Mouse (Mus musculus): ENCODE results near the gene Crlf1. TPM values are rescaled to one million over a fixed set of nuclear protein-coding genes. Genes with fewer than 3 reads are reported as not detected.
"Not testable (repeated sequence)": the region's sequence is repeated elsewhere in the genome, so short reads cannot be mapped to it uniquely, and the experiment has no call there.

Crlf1 gene
- polyA plus RNA-seq, 1 experiment from 2014 or later = 3.4 TPM

DNA sequence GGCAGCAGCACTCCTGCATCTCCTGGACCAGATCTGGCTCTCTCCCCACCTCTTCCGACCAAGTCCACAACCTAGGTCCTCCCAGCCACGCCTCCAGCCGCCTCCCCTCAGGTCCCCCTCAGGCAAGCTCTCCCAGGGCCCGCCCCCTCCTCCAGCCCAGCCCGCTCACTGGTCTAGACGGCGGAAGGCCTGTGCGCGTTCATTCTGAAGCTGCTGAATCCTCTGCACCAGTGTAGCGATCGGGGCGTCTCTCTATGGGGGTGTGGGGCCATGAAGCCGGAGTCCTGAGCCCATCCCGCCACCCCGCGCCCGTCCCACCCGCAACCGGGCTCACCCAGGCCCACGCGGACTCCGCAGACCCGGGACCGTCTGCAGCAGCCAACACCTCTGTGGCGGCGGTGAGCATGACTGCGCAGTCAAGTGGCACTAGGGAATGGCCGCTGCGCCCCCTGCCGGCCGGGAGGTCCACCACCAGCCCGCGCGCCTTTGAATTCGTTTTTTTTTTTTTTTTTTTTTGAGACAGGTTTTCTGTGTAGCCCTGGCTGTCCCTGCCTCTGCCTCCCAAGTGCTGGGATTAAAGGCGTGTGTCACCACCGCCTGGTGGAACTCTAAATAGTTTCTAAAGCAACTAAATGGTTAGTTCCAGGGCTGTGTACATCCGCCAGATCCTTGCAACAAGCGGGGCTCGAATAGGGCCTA is 13.5 kb downstream of the Crlf1 start, which contains the start of gene Rex1bd:
TSS of gene Rex1bd (minus strand) at position 425 of the 699 bp plus-strand sequence.
- 3% methylated on average over 40 of the region's 40 CpGs for WGBS
- ATAC-seq (ENCODE audit: insufficient read depth, low FRiP score, low TSS enrichment) (peak; percentile 84), DNase-seq (ENCODE audit: low spot score) (peak; percentile 94)
- peaks cover 26% of the 10 kb centered on the region for H3K4me1 ChIP-seq (ENCODE audit: control insufficient read depth, insufficient read depth, low read length)
- H3K27ac ChIP-seq (ENCODE audit: low read depth, low read length) = peak within 1 kb of the TSS; percentile 86
- peaks cover 10% of the 10 kb centered on the region for H3K36me3 ChIP-seq (ENCODE audit: control insufficient read depth, insufficient read depth, low read length)
- H3K9me3 ChIP-seq (ENCODE audit: control insufficient read depth, low read length) = no peaks in the 10 kb centered on the region
- peak within 1 kb of the TSS; percentile 64 for H3K4me2 ChIP-seq (ENCODE audit: low read depth)
- peak within 1 kb of the TSS; percentile 93 for H3K9ac ChIP-seq (ENCODE audit: low read length)
- H3K27me3 ChIP-seq (ENCODE audit: control insufficient read depth, insufficient read depth, low read length) = peaks cover 22% of the 10 kb centered on the region
- H3K4me3 ChIP-seq (ENCODE audit: low read depth, low read length) = peak within 1 kb of the TSS; percentile 71

GRCm38 (mm10) chr8:70507027-70507393 is 14.1 kb downstream of the Crlf1 start:
- H3K4me1 ChIP-seq (ENCODE audit: control insufficient read depth, insufficient read depth, low read length) = peaks cover 26% of the 10 kb centered on the region
- H3K27ac ChIP-seq (ENCODE audit: low read depth, low read length) = no peak overlapping the region
- no peaks in the 10 kb centered on the region for H3K9me3 ChIP-seq (ENCODE audit: control insufficient read depth, low read length)
- peak overlapping the region; percentile 71 for H3K4me3 ChIP-seq (ENCODE audit: low read depth, low read length)
- peaks cover 10% of the 10 kb centered on the region for H3K36me3 ChIP-seq (ENCODE audit: control insufficient read depth, insufficient read depth, low read length)
- WGBS = 65% methylated on average over 5 of the region's 5 CpGs
- H3K9ac ChIP-seq (ENCODE audit: low read length) = no peak overlapping the region
- H3K27me3 ChIP-seq (ENCODE audit: control insufficient read depth, insufficient read depth, low read length) = peaks cover 17% of the 10 kb centered on the region
- ATAC-seq (ENCODE audit: insufficient read depth, low FRiP score, low TSS enrichment) = no peak
- H3K4me2 ChIP-seq (ENCODE audit: low read depth) = no peak overlapping the region
- DNase-seq (ENCODE audit: low spot score) = no peak

- Histone ChIP-seq H3K9me3 (ENCODE audit: control insufficient read depth, low read length) (no peaks in the 10 kb centered on the region), H3K4me2 (ENCODE audit: low read depth) (peak overlapping the region; percentile 98), H3K36me3 (ENCODE audit: control insufficient read depth, insufficient read depth, low read length) (peaks cover 12% of the 10 kb centered on the region), H3K4me1 (ENCODE audit: control insufficient read depth, insufficient read depth, low read length) (peaks cover 22% of the 10 kb centered on the region), H3K27me3 (ENCODE audit: control insufficient read depth, insufficient read depth, low read length) (no peaks in the 10 kb centered on the region), H3K9ac (ENCODE audit: low read length) (peak overlapping the region; percentile 97), H3K27ac (ENCODE audit: low read depth, low read length) (0 out of 2 replicates have a peak overlapping the region, but pooled peaks have one; percentile 42), H3K4me3 (ENCODE audit: low read depth, low read length) (peak overlapping the region; percentile 99)
- WGBS = 13% methylated on average over 25 of the region's 25 CpGs
- DNase-seq (ENCODE audit: low spot score) = no peak
- ATAC-seq (ENCODE audit: insufficient read depth, low FRiP score, low TSS enrichment) = no peak
These were observed 16.5 kb downstream of the Crlf1 start for GRCm38 (mm10) chr8:70509281-70509952.

DNA sequence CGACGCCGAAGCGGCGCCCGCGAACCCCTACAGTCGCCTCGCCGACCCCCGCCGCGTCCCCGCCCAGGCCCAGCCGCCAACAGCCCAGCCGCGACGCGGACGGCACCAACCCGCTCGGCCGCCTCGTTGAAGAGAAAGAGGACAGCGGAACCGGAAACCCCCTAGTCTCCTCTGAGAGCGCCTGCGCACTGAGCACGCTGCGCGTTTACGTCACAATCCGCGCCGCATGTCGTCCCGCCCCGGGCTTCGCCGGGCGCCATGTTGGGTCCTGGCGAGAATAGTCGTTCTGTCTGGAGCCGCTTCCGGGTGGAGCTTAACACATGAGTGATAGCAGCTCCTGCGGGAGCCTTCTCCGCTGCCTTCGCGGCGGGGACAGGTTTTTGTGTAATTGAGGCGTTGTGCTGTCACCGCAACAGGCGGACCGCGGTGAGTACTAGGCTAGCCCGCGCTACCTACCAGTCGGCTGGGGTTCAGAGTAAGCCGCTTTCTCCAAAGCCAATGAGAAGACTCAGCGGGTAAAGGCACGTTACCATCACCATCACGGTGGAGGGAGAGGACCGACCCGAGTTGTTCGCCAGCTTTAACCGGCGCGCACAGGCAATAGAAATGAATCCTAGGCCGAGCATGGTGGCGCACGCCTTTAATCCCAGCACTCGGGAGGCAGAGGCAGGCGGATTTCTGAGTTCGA is 17.4 kb downstream of the Crlf1 start, which contains the start of gene Uba52:
TSS of gene Uba52 (minus strand) at position 574 of the 688 bp plus-strand sequence.
- Histone ChIP-seq H3K36me3 (ENCODE audit: control insufficient read depth, insufficient read depth, low read length) (peaks cover 12% of the 10 kb centered on the region), H3K27ac (ENCODE audit: low read depth, low read length) (peak within 1 kb of the TSS; percentile 69), H3K4me1 (ENCODE audit: control insufficient read depth, insufficient read depth, low read length) (peaks cover 20% of the 10 kb centered on the region), H3K9ac (ENCODE audit: low read length) (peak within 1 kb of the TSS; percentile 97), H3K4me3 (ENCODE audit: low read depth, low read length) (peak within 1 kb of the TSS; percentile 99), H3K4me2 (ENCODE audit: low read depth) (peak within 1 kb of the TSS; percentile 98), H3K27me3 (ENCODE audit: control insufficient read depth, insufficient read depth, low read length) (no peaks in the 10 kb centered on the region), H3K9me3 (ENCODE audit: control insufficient read depth, low read length) (no peaks in the 10 kb centered on the region)
- WGBS = 2% methylated on average over 56 of the region's 74 CpGs
- peak; percentile 74 for ATAC-seq (ENCODE audit: insufficient read depth, low FRiP score, low TSS enrichment)
- DNase-seq (ENCODE audit: low spot score) = peak; percentile 99

- H3K4me2 ChIP-seq (ENCODE audit: low read depth) = peak overlapping the region; percentile 98
- not testable (repeated sequence) for ATAC-seq (ENCODE audit: insufficient read depth, low FRiP score, low TSS enrichment); H3K27ac ChIP-seq (ENCODE audit: low read depth, low read length); H3K9me3 ChIP-seq (ENCODE audit: control insufficient read depth, low read length); H3K27me3 ChIP-seq (ENCODE audit: control insufficient read depth, insufficient read depth, low read length); H3K9ac ChIP-seq (ENCODE audit: low read length); DNase-seq (ENCODE audit: low spot score)
- H3K4me3 ChIP-seq (ENCODE audit: low read depth, low read length) = peak overlapping the region; percentile 99
- peaks cover 14% of the 10 kb centered on the region for H3K4me1 ChIP-seq (ENCODE audit: control insufficient read depth, insufficient read depth, low read length)
- WGBS = 84% methylated on average over 6 of the region's 6 CpGs
- H3K36me3 ChIP-seq (ENCODE audit: control insufficient read depth, insufficient read depth, low read length) = peaks cover 12% of the 10 kb centered on the region
These were observed 18.2 kb downstream of the Crlf1 start for GRCm38 (mm10) chr8:70511174-70511573.

- H3K4me3 ChIP-seq (ENCODE audit: low read depth, low read length) = no peak overlapping the region
- H3K4me2 ChIP-seq (ENCODE audit: low read depth) = no peak overlapping the region
- no peak overlapping the region for H3K9ac ChIP-seq (ENCODE audit: low read length)
- H3K27ac ChIP-seq (ENCODE audit: low read depth, low read length) = no peak overlapping the region
- H3K4me1 ChIP-seq (ENCODE audit: control insufficient read depth, insufficient read depth, low read length) = peaks cover 14% of the 10 kb centered on the region
- ATAC-seq (ENCODE audit: insufficient read depth, low FRiP score, low TSS enrichment) = no peak
- H3K27me3 ChIP-seq (ENCODE audit: control insufficient read depth, insufficient read depth, low read length) = no peaks in the 10 kb centered on the region
- WGBS = 94% methylated on average over 2 of the region's 2 CpGs
- no peaks in the 10 kb centered on the region for H3K9me3 ChIP-seq (ENCODE audit: control insufficient read depth, low read length)
- H3K36me3 ChIP-seq (ENCODE audit: control insufficient read depth, insufficient read depth, low read length) = peaks cover 12% of the 10 kb centered on the region
- DNase-seq (ENCODE audit: low spot score) = no peak
These were observed 18.8 kb downstream of the Crlf1 start for GRCm38 (mm10) chr8:70511770-70512169.

DNA sequence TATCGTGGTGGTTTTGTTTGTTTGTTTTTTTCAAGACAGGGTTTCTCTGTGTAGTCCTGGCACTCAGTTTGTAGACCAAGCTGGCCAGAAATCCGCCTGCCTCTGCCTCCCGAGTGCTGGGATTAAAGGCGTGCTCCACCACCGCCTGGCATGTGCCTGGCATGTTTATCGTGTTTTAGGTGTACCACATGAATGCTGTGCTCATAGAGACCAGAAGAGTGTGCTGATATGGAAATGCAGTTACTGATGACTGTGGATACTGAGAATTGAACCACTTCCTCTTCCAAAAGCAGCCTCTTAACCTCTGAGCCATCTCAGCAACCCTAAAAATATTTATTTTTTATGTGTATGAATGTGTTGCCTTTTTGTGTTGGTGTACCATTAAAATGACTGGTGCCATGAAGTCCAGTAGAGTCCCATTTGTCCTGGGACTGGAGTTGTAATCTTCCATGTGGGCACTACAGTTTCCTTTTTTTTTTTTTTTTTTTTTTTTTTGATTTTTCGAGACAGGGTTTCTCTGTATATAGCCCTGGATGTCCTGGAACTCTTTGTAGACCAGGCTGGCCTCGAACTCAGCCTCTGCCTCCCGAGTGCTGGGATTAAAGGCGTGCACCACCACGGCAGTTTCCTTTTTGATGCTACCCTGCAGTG is 19.4 kb downstream of the Crlf1 start:
- Histone ChIP-seq H3K4me1 (ENCODE audit: control insufficient read depth, insufficient read depth, low read length) (peaks cover 14% of the 10 kb centered on the region), H3K36me3 (ENCODE audit: control insufficient read depth, insufficient read depth, low read length) (peaks cover 11% of the 10 kb centered on the region)

DNA sequence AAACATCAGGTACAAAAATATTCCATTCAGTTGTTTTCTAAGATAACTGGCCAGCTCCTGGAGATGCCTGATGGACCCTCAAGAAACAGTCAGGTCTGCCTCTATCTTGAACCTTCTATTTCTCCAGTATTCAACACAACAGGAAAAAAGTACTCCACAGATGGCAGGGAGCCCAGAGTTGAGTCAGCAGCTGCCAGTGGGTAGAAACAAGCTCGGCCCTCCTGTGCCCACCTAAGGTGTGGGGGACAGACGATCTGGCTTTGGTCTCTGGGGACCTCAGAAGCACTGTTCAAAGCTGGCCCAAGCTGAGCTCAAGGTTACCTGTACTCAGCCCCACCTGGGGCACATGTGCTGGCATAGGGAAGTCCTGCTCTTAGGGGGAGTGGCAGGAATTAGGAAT is 20.5 kb downstream of the Crlf1 start:
- H3K27me3 ChIP-seq (ENCODE audit: control insufficient read depth, insufficient read depth, low read length) = no peaks in the 10 kb centered on the region
- no peak overlapping the region for H3K4me2 ChIP-seq (ENCODE audit: low read depth)
- no peak overlapping the region for H3K9ac ChIP-seq (ENCODE audit: low read length)
- WGBS = 89% methylated on average over 2 of the region's 2 CpGs
- ATAC-seq (ENCODE audit: insufficient read depth, low FRiP score, low TSS enrichment) = no peak
- H3K27ac ChIP-seq (ENCODE audit: low read depth, low read length) = no peak overlapping the region
- H3K9me3 ChIP-seq (ENCODE audit: control insufficient read depth, low read length) = no peaks in the 10 kb centered on the region
- DNase-seq (ENCODE audit: low spot score) = no peak
- peaks cover 14% of the 10 kb centered on the region for H3K4me1 ChIP-seq (ENCODE audit: control insufficient read depth, insufficient read depth, low read length)
- H3K36me3 ChIP-seq (ENCODE audit: control insufficient read depth, insufficient read depth, low read length) = peaks cover 4% of the 10 kb centered on the region
- H3K4me3 ChIP-seq (ENCODE audit: low read depth, low read length) = no peak overlapping the region

More for the DNA sequence above, 19.4 kb downstream of the Crlf1 start:
- no peak overlapping the region for H3K4me3 ChIP-seq (ENCODE audit: low read depth, low read length)
- ATAC-seq (ENCODE audit: insufficient read depth, low FRiP score, low TSS enrichment) (no peak), DNase-seq (ENCODE audit: low spot score) (no peak)
- H3K27ac ChIP-seq (ENCODE audit: low read depth, low read length) = no peak overlapping the region
- 96% methylated on average over 11 of the region's 11 CpGs for WGBS
- H3K9me3 ChIP-seq (ENCODE audit: control insufficient read depth, low read length) = no peaks in the 10 kb centered on the region
- no peak overlapping the region for H3K9ac ChIP-seq (ENCODE audit: low read length)
- H3K27me3 ChIP-seq (ENCODE audit: control insufficient read depth, insufficient read depth, low read length) = no peaks in the 10 kb centered on the region
- H3K4me2 ChIP-seq (ENCODE audit: low read depth) = no peak overlapping the region

Data from neural tube, embryonic 11.5 days (tissue).